Mouse (Mus musculus) layer of hippocampus, postnatal 36 days (tissue): ENCODE data around the gene Txnip. TPM values are rescaled to one million over a fixed set of nuclear protein-coding genes. Genes with fewer than 3 reads are reported as not detected.

Experiments
- DNase-seq, 2 experiments: peaks; one replicate each; pipeline ENCODE4 v3.0.0; 2022
- total RNA-seq, 2 experiments: library from RNA; stranded (reverse); gene quantifications; 2 replicates each; pipeline ENCODE4 v1.2.3; 2021

Gene Txnip
- total RNA-seq, 2 experiments from 2014 or later, result 20.7 to 32.2 TPM

DNA sequence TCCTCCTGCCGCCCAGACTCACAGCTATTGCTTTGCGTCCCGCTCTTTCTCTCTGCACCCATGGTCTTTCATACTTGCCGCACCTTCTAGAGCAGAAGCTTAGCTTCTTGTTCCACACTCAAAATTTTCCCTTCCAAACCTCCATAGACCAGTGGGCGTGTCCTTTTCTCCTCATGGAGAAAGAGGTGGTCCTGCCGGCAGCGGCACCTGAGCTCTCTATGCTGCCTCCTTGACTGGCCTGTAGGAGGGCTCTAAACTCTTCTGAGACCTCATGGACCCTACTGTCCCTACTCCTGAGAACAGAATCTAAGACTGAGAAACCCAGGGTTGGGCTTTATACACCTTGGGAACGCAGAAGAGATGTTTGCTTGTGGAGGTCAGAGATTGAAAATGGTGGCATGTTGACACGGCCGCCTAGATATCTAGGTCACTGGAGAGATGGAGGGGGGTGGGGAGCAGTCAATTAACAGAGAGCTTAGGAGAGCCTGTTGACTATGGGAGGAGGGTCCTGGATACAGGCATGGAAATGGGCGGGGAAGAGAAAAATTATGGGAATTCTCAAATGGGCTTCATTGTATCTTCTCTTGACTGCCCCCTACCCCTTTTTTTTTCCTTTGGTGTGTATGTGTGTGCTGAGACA, 12.3 kb downstream of the Txnip start:
- no peak for DNase-seq

GRCm38 (mm10) chr3:96570643-96571042, 12.9 kb downstream of the Txnip start:
- DNase-seq, result no peak

DNA sequence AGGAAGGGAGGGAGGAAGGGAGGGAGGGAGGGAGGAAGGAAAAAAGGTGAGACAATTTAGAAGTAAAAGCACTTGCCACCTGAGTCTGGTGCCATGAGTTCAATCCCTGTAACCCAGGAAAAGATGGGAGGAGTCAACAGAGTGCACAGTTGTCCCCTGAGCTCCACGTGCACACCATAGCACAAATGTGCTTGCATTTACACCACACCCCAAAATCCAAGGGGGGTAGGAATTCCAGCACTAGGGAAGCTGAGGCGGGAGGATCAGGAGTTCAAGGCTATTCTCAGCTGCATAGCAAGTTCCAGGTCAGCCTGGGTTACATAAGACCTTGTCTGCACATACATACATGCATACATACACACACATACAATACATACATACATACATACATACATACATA, 13.6 kb downstream of the Txnip start:
- no peak for DNase-seq

- no peak for DNase-seq
These were observed 14.3 kb downstream of the Txnip start for GRCm38 (mm10) chr3:96571896-96572698.

- DNase-seq, result no peak
These were observed 16.1 kb downstream of the Txnip start for GRCm38 (mm10) chr3:96573611-96574511.

DNA sequence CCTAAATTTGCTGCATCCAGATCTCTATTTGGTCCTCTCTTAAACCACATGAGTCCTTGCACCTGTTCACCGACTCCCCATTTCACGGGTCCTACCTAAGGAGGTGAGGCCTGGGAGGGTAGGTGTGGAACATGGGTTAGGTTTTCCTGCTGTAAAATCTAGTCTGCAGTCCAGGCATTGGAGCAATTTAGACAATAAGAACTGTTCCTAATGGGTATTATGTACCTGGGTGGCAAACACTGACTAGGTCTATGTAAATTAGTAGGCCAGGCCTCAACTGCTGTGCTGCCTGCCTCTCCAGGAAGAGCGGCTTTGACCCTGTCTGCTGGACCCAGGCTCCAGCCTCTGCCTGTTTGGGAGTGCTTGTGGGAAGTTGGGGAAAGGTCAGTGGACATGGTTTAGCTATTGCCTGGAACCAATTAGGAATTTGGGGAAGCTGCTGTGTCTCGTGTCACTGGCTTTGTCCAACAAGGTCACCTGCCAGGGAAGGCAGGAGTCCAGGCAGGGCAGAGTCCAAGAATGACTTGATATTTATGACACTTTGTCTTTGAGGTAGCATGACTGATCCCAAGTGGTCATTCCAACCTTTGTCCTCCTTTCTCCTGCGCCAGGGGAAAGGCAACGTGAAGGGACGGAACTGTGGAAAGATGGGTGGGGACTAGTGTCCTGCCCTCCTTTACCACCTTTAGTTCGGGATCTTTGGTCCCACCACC, 17.7 kb downstream of the Txnip start:
- no peak for DNase-seq

DNA sequence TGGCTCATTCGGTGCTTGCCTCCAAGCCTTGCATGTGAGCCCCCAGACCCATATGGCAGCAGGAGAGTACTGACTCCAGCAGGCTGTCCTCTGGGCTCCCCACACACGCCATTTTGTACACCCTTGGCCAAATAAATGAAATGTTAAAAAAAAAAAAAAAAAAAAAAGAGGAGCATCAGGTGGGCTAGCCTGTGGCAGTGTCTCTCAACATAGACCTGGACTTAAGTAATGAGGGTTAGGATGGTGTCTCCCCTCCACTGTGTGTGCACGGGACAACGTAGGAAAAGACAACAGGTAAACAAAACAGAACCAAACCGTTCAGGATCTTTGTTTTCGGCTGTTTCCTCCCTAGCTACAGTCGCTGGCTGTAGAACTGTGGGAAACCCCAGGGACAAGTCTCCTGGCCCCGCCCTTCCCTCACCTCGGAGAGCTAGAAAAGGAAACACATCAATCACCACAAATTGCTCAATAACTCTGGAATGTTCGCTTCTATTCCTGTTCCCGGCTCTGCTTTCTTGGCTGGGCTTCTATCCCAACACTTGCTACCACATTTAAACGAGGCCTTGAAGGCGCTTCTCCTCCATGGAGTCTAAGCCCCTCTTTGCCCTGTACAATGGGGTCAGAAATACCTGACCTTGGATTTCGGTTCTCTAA, 18.4 kb downstream of the Txnip start:
- DNase-seq, result no peak

- peak; percentile 60 to 68 for DNase-seq
These were observed 19.2 kb downstream of the Txnip start, which contains the start of gene Gm16253 for GRCm38 (mm10) chr3:96576690-96577541. Gene Gm16253, plus strand, starts transcription at chr3:96576984.

DNA sequence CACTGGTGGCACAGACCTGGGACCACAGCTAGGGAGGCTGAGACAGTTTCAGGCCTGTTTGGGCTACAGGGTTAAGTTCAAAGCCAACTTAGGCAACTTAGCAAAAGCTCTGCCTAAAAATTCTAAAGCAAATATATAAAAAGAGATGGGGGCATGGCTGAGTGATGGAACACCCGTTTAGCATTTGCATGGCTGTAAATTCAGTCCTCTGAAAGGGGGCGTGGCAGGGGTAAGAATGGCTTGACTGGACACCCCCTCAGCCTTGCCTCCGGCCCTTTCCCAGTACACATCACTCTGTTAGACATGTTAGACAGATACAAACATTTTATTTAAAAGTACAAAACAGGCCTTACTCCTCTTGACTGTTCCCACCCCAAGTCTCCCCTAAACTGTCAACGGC, 19.8 kb downstream of the Txnip start:
- DNase-seq, result no peak

- no peak for DNase-seq
These were observed 20.9 kb downstream of the Txnip start for GRCm38 (mm10) chr3:96578561-96579238.

GRCm38 (mm10) chr3:96579239-96579750, 21.5 kb downstream of the Txnip start:
- DNase-seq, result no peak

GRCm38 (mm10) chr3:96579885-96580454, 22.2 kb downstream of the Txnip start:
- DNase-seq, result peak; percentile 91

DNA sequence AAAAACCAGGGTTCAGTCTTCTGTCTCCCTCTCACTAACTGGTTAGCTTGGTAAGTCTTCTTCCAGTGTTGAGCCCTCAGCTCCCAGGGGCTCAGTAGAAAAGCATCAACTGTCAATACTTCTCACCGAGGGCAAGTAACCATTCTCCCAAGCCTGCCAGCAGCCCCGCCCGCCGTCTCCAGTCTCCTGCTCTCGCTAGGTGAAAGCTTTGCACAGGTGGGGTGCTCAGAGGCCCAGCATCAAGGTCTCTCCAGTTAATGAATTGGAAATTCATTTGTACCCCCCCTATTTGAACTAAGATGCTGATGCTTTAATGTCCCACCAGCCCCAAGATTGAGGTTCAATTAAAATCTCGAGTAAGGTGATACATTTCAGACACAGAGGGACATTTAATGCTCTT, 23.4 kb downstream of the Txnip start:
- DNase-seq, result no peak

DNA sequence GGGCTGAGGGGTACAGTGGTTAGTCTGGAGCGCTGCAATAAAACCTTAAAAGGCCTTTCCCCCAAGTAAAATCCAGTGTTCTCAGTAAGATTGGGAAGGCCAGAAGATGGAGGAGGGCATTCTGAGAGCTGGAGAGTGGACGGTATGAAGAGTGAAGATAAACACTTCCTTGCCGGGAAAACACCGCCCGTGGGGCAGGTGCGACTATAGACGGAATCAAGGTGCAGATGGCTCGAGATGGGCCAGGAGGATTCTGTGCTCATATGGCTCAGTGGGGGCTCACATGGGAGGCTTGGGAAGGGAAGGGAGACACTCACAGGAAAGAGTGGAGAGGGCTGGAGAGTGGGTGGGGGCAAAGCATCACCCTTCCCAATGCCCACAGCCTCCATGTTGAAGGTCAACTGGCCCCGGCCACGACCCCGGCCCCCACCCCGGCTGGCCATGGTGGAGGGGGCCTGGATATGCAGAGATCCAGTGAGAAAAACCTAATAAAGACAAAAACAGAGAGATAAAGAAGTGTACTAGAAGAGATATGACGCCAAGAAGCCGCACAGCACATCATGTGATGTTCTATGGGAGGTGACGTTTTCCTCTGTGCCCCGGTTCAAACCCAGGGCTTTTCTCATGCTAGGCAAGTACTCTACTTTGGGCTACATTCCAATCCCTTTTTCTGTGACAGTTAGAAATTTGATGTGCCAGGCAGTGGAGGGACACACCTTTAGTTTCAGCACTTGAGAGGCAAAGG, 24.2 kb downstream of the Txnip start:
- no peak for DNase-seq

GRCm38 (mm10) chr3:96583386-96583785, 25.6 kb downstream of the Txnip start:
- DNase-seq, result no peak

DNA sequence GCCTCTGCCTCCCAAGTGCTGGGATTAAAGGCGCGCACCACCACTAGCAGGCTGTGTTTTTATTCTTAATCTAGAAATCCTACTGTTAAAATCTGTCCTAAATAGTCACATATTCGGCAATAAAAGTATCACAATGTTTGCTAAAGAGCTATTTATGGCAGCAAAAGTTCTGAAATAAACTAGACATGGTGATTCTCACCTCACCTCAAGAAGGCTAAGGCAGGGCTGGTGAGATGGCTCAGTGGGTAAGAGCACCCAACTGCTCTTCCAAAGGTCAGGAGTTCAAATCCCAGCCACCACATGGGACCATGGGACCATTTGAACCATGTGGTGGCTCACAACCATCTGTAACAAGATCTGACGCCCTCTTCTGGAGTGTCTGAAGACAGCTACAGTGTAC, 32.9 kb downstream of the Txnip start:
- no peak for DNase-seq

- DNase-seq, result no peak
These were observed 35.6 kb downstream of the Txnip start for GRCm38 (mm10) chr3:96593374-96593773.

- peak; percentile 93 for DNase-seq
These were observed 36.2 kb downstream of the Txnip start, which contains the start of gene Polr3gl for GRCm38 (mm10) chr3:96593790-96594560. Gene Polr3gl, minus strand, starts transcription at chr3:96594181.
